Mouse (Mus musculus): Measurements from ENCODE around the gene Phykpl. TPM values are rescaled to one million over a fixed set of nuclear protein-coding genes. Genes with fewer than 3 reads are reported as not detected.
A peak's percentile ranks its signal among the peaks of the same experiment; 100 is the strongest.

Gene Phykpl
- polyA plus RNA-seq, 1 experiment = 7.0 TPM

- H3K4me2 ChIP-seq (ENCODE audit: low read depth) = peak overlapping the region; percentile 91
- H3ac ChIP-seq (ENCODE audit: control insufficient read depth, insufficient read length) = peak overlapping the region; percentile 22
- no peaks in the 10 kb centered on the region for H3K27me3 ChIP-seq (ENCODE audit: control insufficient read depth, insufficient read depth, insufficient read length)
- H3K36me3 ChIP-seq (ENCODE audit: control insufficient read depth, insufficient read depth) = no peaks in the 10 kb centered on the region
- peak overlapping the region; percentile 58 for H3K4me3 ChIP-seq
- no peaks in the 10 kb centered on the region for H3K79me2 ChIP-seq (ENCODE audit: control insufficient read depth, insufficient read depth)
- TF ChIP-seq SRF (IDR thresholded peaks at IDR 0.05; ENCODE audit: control insufficient read depth, insufficient read length, low read depth) (no peak), POLR2AphosphoS2 (IDR thresholded peaks at IDR 0.05; ENCODE audit: insufficient read length, low read depth) (peak; percentile 19), USF1 (IDR thresholded peaks at IDR 0.05; ENCODE audit: low read depth) (no peak), MYOG (IDR thresholded peaks at IDR 0.05; ENCODE audit: control insufficient read depth in 1 of 3, insufficient read depth in 1 of 3, insufficient read length in 2 of 3, low read depth in 2 of 3) (no peak), CEBPB (IDR thresholded peaks at IDR 0.05; ENCODE audit: insufficient read depth, poor library complexity, severe bottlenecking) (no peak)
Observed at GRCm38 (mm10) chr11:51636323-51636684, 51.7 kb downstream of the Phykpl start.

- Histone ChIP-seq H3K79me2 (ENCODE audit: control insufficient read depth, insufficient read depth) (no peaks in the 10 kb centered on the region), H3K4me2 (ENCODE audit: low read depth) (no peak overlapping the region), H3K4me3 (no peak overlapping the region), H3ac (ENCODE audit: control insufficient read depth, insufficient read length) (no peak overlapping the region), H3K27me3 (ENCODE audit: control insufficient read depth, insufficient read depth, insufficient read length) (no peaks in the 10 kb centered on the region), H3K36me3 (ENCODE audit: control insufficient read depth, insufficient read depth) (no peaks in the 10 kb centered on the region)
- TF ChIP-seq TCF12 (IDR thresholded peaks at IDR 0.05; ENCODE audit: insufficient read depth, poor library complexity, severe bottlenecking) (no peak), POLR2AphosphoS2 (IDR thresholded peaks at IDR 0.05; ENCODE audit: insufficient read length, low read depth) (no peak), MYOG (IDR thresholded peaks at IDR 0.05; ENCODE audit: control insufficient read depth in 1 of 3, insufficient read depth in 1 of 3, insufficient read length in 2 of 3, low read depth in 2 of 3) (no peak), USF1 (IDR thresholded peaks at IDR 0.05; ENCODE audit: low read depth) (no peak), REST (IDR thresholded peaks at IDR 0.05; ENCODE audit: insufficient read depth, insufficient read length) (no peak), SRF (IDR thresholded peaks at IDR 0.05; ENCODE audit: control insufficient read depth, insufficient read length, low read depth) (no peak), E2F4 (IDR thresholded peaks at IDR 0.05; ENCODE audit: insufficient read depth) (no peak), POLR2A (IDR thresholded peaks at IDR 0.05; ENCODE audit: insufficient read length, low read depth) (no peak), MYOD1 (IDR thresholded peaks at IDR 0.05; ENCODE audit: control insufficient read depth in 1 of 3, insufficient read length in 2 of 3, low read depth in 2 of 3) (no peak), TCF3 (IDR thresholded peaks at IDR 0.05; ENCODE audit: insufficient read length, low read depth) (no peak), MAX (IDR thresholded peaks at IDR 0.05; ENCODE audit: low read depth) (no peak), CEBPB (IDR thresholded peaks at IDR 0.05; ENCODE audit: insufficient read depth, poor library complexity, severe bottlenecking) (no peak)
Observed at GRCm38 (mm10) chr11:51637971-51638414, 53.4 kb downstream of the Phykpl start.

GRCm38 (mm10) chr11:51638497-51638896 lies 53.9 kb downstream of the Phykpl start:
- Histone ChIP-seq H3K36me3 (ENCODE audit: control insufficient read depth, insufficient read depth) (no peaks in the 10 kb centered on the region), H3K27me3 (ENCODE audit: control insufficient read depth, insufficient read depth, insufficient read length) (no peaks in the 10 kb centered on the region), H3K4me3 (no peak overlapping the region), H3K4me2 (ENCODE audit: low read depth) (no peak overlapping the region), H3K79me2 (ENCODE audit: control insufficient read depth, insufficient read depth) (no peaks in the 10 kb centered on the region), H3ac (ENCODE audit: control insufficient read depth, insufficient read length) (no peak overlapping the region)
- TF ChIP-seq MYOD1 (IDR thresholded peaks at IDR 0.05; ENCODE audit: control insufficient read depth in 1 of 3, insufficient read length in 2 of 3, low read depth in 2 of 3) = no peak
- TF ChIP-seq POLR2A (IDR thresholded peaks at IDR 0.05; ENCODE audit: insufficient read length, low read depth) = no peak
- no peak for TF ChIP-seq SRF (IDR thresholded peaks at IDR 0.05; ENCODE audit: control insufficient read depth, insufficient read length, low read depth)
- TF ChIP-seq USF1 (IDR thresholded peaks at IDR 0.05; ENCODE audit: low read depth) = no peak
- TF ChIP-seq CEBPB (IDR thresholded peaks at IDR 0.05; ENCODE audit: insufficient read depth, poor library complexity, severe bottlenecking) = no peak
- TF ChIP-seq POLR2AphosphoS2 (IDR thresholded peaks at IDR 0.05; ENCODE audit: insufficient read length, low read depth) = no peak
- TF ChIP-seq MAX (IDR thresholded peaks at IDR 0.05; ENCODE audit: low read depth) = no peak
- TF ChIP-seq E2F4 (IDR thresholded peaks at IDR 0.05; ENCODE audit: insufficient read depth) = no peak
- no peak for TF ChIP-seq REST (IDR thresholded peaks at IDR 0.05; ENCODE audit: insufficient read depth, insufficient read length)
- TF ChIP-seq MYOG (IDR thresholded peaks at IDR 0.05; ENCODE audit: control insufficient read depth in 1 of 3, insufficient read depth in 1 of 3, insufficient read length in 2 of 3, low read depth in 2 of 3) = no peak

DNA sequence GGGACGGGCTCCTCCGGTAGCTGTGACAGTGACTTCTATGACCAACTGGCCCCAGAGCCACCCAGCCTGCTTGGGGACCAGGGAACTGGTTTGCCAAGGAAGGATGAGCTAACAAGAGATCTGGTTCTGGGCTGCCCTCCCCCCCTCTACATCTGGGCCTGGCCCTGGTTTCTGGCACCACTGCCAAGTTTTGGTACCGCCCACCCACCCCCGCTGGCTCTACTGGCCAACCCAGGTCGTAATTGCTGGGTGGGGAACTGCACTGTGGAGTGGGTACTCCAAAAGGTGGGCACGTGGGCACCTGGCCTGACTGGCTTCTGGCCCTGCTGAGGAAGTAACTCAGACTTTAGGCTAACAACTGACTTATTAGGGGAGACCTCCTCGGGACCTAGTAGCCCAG lies 56.2 kb downstream of the Phykpl start:
- Histone ChIP-seq H3K4me3 (no peak overlapping the region), H3K79me2 (ENCODE audit: control insufficient read depth, insufficient read depth) (no peaks in the 10 kb centered on the region), H3ac (ENCODE audit: control insufficient read depth, insufficient read length) (no peak overlapping the region), H3K27me3 (ENCODE audit: control insufficient read depth, insufficient read depth, insufficient read length) (no peaks in the 10 kb centered on the region), H3K4me2 (ENCODE audit: low read depth) (no peak overlapping the region), H3K36me3 (ENCODE audit: control insufficient read depth, insufficient read depth) (peaks cover 3% of the 10 kb centered on the region)
- TF ChIP-seq E2F4 (IDR thresholded peaks at IDR 0.05; ENCODE audit: insufficient read depth) = no peak
- TF ChIP-seq SRF (IDR thresholded peaks at IDR 0.05; ENCODE audit: control insufficient read depth, insufficient read length, low read depth) = no peak
- TF ChIP-seq POLR2AphosphoS2 (IDR thresholded peaks at IDR 0.05; ENCODE audit: insufficient read length, low read depth) = no peak
- TF ChIP-seq MAX (IDR thresholded peaks at IDR 0.05; ENCODE audit: low read depth) = no peak
- no peak for TF ChIP-seq USF1 (IDR thresholded peaks at IDR 0.05; ENCODE audit: low read depth)
- TF ChIP-seq REST (IDR thresholded peaks at IDR 0.05; ENCODE audit: insufficient read depth, insufficient read length) = no peak
- TF ChIP-seq CEBPB (IDR thresholded peaks at IDR 0.05; ENCODE audit: insufficient read depth, poor library complexity, severe bottlenecking) = no peak
- TF ChIP-seq TCF12 (IDR thresholded peaks at IDR 0.05; ENCODE audit: insufficient read depth, poor library complexity, severe bottlenecking) = no peak
- TF ChIP-seq MYOD1 (IDR thresholded peaks at IDR 0.05; ENCODE audit: control insufficient read depth in 1 of 3, insufficient read length in 2 of 3, low read depth in 2 of 3) = no peak
- no peak for TF ChIP-seq POLR2A (IDR thresholded peaks at IDR 0.05; ENCODE audit: insufficient read length, low read depth)
- TF ChIP-seq TCF3 (IDR thresholded peaks at IDR 0.05; ENCODE audit: insufficient read length, low read depth) = no peak
- TF ChIP-seq MYOG (IDR thresholded peaks at IDR 0.05; ENCODE audit: control insufficient read depth in 1 of 3, insufficient read depth in 1 of 3, insufficient read length in 2 of 3, low read depth in 2 of 3) = no peak

DNA sequence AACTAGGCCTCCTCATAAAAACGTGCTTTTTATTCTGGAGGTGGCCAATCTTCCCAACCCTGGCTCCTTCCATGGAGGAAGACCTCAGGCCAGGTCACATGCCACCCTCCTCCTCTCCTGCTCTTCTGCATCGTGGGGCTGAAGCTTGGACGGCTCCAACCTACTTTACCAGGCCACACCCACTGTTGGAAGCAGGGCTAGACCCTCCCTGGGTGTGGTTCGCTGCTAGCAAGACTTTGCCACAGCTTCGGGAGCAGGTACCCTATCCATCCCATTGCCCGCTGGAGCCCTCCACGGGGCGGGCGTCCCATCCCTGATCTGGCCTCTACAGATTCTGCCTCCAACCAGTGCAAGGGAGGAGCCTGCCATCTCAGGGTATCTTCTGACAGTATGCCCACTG lies 58.6 kb downstream of the Phykpl start:
- Histone ChIP-seq H3K4me2 (ENCODE audit: low read depth) (no peak overlapping the region), H3K27me3 (ENCODE audit: control insufficient read depth, insufficient read depth, insufficient read length) (no peaks in the 10 kb centered on the region), H3K36me3 (ENCODE audit: control insufficient read depth, insufficient read depth) (peaks cover 3% of the 10 kb centered on the region), H3ac (ENCODE audit: control insufficient read depth, insufficient read length) (no peak overlapping the region), H3K4me3 (no peak overlapping the region), H3K79me2 (ENCODE audit: control insufficient read depth, insufficient read depth) (no peaks in the 10 kb centered on the region)
- TF ChIP-seq MAX (IDR thresholded peaks at IDR 0.05; ENCODE audit: low read depth) = no peak
- TF ChIP-seq POLR2AphosphoS2 (IDR thresholded peaks at IDR 0.05; ENCODE audit: insufficient read length, low read depth) = no peak
- TF ChIP-seq TCF3 (IDR thresholded peaks at IDR 0.05; ENCODE audit: insufficient read length, low read depth) = no peak
- TF ChIP-seq USF1 (IDR thresholded peaks at IDR 0.05; ENCODE audit: low read depth) = no peak
- no peak for TF ChIP-seq MYOG (IDR thresholded peaks at IDR 0.05; ENCODE audit: control insufficient read depth in 1 of 3, insufficient read depth in 1 of 3, insufficient read length in 2 of 3, low read depth in 2 of 3)
- TF ChIP-seq POLR2A (IDR thresholded peaks at IDR 0.05; ENCODE audit: insufficient read length, low read depth) = no peak
- no peak for TF ChIP-seq REST (IDR thresholded peaks at IDR 0.05; ENCODE audit: insufficient read depth, insufficient read length)
- no peak for TF ChIP-seq CEBPB (IDR thresholded peaks at IDR 0.05; ENCODE audit: insufficient read depth, poor library complexity, severe bottlenecking)
- TF ChIP-seq SRF (IDR thresholded peaks at IDR 0.05; ENCODE audit: control insufficient read depth, insufficient read length, low read depth) = no peak
- no peak for TF ChIP-seq E2F4 (IDR thresholded peaks at IDR 0.05; ENCODE audit: insufficient read depth)
- no peak for TF ChIP-seq TCF12 (IDR thresholded peaks at IDR 0.05; ENCODE audit: insufficient read depth, poor library complexity, severe bottlenecking)
- no peak for TF ChIP-seq MYOD1 (IDR thresholded peaks at IDR 0.05; ENCODE audit: control insufficient read depth in 1 of 3, insufficient read length in 2 of 3, low read depth in 2 of 3)

Data from myocyte (in vitro differentiated cells).